Mouse (Mus musculus) brain, embryonic 14.5 days (tissue): ENCODE results near the gene Ptbp1. TPM values are rescaled to one million over a fixed set of nuclear protein-coding genes. Genes with fewer than 3 reads are reported as not detected.
A peak's percentile ranks its signal among the peaks of the same experiment; 100 is the strongest.
"Not testable (repeated sequence)": the region's sequence is repeated elsewhere in the genome, so short reads cannot be mapped to it uniquely, and the experiment has no call there.

Experiments used
- DNase-seq: peaks from one replicate; pipeline ENCODE4 v3.0.0-alpha.2; 2011; ENCODE audit warnings: low read depth
- CTCF ChIP-seq: fragments of 200-500 bp; IDR thresholded peaks from 2 replicates; pipeline ENCODE4 v1.5.1; 2012; ENCODE audit warnings: inconsistent platforms, mild to moderate bottlenecking, moderate library complexity, borderline replicate concordance; ENCODE audit not compliant: insufficient read depth, insufficient read length; ENCODE audit errors: extremely low read depth
- POLR2A ChIP-seq: fragments of 200-500 bp; IDR thresholded peaks from 2 replicates; pipeline ENCODE4 v1.6.1; 2012; ENCODE audit warnings: mild to moderate bottlenecking, inconsistent platforms, borderline replicate concordance; ENCODE audit not compliant: poor library complexity, insufficient read depth, insufficient read length, severe bottlenecking; ENCODE audit errors: extremely low read depth
- polyA plus RNA-seq: library from polyadenylated mRNA; depleted of rRNA; stranded (reverse); fragments of >200 nt; gene quantifications from 2 replicates; pipeline ENCODE4 v1.2.3, GENCODE M21; 2012

Ptbp1 gene
- polyA plus RNA-seq, 1 experiment = 194 TPM

DNA sequence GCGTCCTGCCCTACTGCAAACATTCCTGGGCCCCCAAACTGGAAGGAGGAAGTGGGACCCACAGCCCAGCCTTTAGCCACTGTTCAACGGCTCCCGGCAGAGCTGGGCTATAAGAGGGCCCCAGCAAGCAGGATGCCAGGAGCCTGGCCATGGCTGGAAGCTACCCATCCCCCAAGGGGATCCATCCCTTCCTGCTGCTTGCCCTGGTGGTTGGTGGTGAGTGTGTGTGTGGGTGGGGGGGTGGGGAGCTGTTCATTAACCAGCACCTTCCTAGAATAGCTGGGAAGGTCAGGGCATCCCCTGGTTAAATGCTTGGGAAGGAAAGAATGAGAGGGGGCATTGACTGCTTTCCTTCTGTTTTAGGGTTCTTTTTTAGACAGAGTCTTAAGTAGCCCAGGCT is 25.3 kb downstream of the Ptbp1 start:
- TF ChIP-seq CTCF (no peak), POLR2A (no peak)
- no peak for DNase-seq

DNA sequence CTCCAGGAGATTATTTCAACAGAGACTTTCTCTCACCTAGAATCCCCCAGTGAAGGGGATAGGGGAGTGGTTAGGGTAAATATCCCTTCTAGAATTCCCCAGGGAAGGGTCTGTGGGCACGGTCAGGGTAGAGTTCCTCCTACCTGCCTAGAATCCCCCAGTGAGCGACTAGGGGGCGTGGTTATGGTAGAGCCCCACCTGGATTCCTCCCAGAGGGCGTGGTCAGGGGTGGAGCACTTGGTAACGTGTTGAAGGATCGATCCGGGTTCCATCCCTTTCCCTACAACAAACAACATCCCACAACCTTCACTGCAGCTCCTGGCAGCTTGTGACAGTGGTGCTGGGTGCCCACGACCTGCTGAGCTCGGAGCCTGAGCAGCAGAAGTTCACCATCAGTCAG is 26.5 kb downstream of the Ptbp1 start:
- DNase-seq = no peak
- TF ChIP-seq CTCF (no peak), POLR2A (no peak)

DNA sequence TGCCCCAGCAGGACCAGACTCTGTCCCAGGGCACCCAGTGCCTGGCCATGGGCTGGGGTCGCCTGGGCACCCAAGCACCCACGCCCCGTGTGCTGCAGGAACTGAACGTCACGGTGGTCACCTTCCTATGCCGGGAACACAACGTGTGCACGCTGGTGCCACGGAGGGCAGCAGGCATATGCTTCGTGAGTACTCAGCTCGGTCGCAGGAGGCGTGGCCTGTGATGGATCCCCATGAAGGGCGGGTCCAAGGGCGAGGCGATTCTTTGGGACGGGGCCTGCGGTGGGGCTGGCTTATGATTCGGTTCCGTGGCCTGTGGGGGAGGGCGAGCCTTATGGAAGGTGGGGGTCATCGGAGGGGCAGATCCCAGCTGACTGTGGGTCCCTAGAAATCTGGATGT is 27.8 kb downstream of the Ptbp1 start:
- no peak for DNase-seq
- TF ChIP-seq CTCF (no peak), POLR2A (no peak)

DNA sequence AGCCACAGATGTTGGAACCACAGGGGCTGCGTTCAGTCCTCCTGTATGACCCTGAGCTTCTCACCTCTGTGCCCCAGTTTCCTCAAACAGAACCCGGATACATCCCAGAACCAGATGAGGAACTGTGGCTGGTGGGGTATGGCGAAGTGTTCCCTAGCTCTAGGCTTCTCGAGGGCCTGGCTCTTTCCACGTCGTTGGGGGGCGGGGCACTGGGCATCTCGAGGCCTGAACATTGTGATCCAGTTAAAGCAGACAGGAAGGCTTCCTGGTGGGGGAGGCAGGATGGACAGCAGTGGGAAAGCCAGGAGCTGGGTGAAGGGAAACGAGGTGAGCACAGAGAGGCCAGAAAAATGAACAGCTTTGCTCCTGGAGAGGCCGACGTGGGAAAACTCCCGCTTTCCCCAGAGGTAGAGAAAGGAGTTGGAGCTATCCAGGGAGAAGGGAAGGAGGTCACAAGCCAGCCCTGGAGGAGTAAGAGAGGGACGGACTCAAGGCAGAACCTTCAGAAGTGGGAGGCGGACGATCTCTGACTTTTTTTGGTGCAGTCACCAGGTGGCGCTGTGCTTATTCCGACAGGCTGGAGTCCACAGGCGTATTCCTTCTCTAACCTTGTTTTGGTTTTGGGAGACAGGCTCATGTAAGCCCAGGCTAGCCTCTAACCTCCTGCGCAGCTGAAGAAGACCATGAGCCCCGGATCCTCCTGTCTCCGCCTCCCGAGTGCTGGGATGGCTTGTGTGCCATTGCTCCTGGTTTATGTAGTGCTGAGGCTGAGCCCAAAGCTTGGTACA is 29.3 kb downstream of the Ptbp1 start:
- TF ChIP-seq CTCF (peak; percentile 92), POLR2A (no peak)
- peak; percentile 83 for DNase-seq

DNA sequence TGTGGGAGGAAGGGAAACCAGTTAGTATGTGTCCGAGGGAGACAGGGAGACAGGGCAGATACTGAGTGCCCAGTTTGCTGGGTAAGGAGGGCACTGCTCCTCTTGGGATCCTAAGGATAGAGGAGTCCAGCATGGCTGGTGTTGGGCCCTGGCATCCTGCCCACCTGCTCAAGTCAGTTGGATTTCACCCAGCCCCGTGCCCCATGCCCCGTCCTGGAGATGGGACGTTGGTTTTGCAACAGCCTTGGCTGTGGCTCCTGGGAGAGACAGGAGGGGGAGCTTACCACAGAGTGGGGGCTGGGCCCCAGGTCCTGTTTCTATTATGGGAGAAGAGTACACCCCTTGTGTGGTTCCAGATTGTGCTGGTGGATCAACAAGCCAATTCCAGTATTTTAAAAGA is 30.2 kb downstream of the Ptbp1 start:
- TF ChIP-seq POLR2A (no peak), CTCF (no peak)
- no peak for DNase-seq

DNA sequence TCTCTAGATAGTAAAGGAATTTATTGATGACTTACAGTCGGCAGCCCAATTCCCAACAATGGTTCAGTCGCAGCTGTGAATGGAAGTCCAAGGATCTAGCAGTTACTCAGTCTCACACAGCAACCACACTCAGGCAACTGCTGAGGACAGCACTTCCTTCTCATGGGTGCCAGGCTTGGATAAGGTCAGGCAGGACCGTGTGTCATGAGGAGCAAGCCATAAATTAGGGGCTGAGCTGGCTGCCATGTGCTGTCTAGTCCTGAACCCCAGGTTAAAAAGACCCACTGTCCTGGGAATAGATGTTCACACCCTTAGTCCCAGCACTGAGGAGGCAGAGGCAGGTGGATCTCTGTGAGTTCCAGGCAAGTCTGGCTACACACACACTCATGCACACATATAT is 30.7 kb downstream of the Ptbp1 start:
- not testable (repeated sequence) for DNase-seq

DNA sequence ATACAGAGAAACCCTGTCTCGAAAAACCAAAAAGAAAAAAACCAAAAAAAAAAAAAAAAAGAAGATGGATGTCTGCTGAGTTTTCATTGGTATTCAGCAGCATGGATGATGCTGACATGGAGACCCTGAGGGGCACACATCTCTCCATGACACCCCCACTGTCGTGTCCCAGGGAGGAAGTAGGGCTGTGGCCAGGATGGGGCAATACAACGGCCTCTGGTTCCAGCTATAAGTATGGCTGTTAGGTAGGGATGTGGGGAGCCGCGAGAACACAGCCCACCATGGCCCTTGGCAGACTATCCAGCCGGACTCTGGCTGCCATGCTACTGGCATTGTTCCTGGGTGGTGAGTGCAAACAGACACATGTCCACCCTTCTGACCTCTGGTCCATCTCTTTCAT is 31.8 kb downstream of the Ptbp1 start, which contains the start of gene Elane:
Gene Elane (plus strand): TSS at position 194 of the 400 bp plus-strand sequence.
- no peak for DNase-seq
- no peak for TF ChIP-seq POLR2A
- TF ChIP-seq CTCF = no peak

DNA sequence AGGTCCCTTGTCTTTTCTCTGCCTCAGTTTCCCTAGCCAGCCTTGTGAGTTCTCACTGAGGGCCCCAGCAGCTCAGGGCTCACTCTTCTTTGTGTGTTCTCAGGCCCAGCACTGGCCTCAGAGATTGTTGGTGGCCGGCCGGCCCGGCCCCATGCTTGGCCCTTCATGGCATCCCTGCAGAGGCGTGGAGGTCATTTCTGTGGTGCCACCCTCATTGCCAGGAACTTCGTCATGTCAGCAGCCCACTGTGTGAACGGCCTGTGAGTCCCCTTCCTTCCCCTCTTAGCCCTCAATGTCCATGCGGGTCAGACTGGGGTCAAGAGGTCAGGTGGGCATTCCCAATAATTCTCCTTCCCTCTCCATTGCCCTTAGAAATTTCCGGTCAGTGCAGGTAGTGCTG is 32.4 kb downstream of the Ptbp1 start:
- TF ChIP-seq CTCF = no peak
- no peak for DNase-seq

DNA sequence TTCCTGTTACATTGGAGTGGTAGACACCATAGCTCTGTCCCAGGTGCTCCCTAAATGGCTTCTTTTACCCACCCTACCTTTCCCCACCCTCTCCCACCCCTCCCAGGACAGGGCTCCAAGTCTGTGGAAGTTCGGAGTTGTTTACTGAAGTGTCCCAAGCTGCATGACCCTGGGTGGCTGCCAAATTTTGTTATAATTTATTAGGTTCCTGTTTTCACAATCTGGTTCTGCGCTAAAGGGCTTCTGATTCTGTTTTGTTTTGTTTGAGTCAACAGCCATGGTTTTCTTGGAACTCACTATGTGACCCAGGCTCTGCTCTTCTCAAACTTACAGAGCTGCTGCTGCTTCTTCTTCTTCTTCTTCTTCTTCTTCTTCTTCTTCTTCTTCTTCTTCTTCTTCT is 35.2 kb downstream of the Ptbp1 start:
- TF ChIP-seq POLR2A (no peak), CTCF (no peak)

DNA sequence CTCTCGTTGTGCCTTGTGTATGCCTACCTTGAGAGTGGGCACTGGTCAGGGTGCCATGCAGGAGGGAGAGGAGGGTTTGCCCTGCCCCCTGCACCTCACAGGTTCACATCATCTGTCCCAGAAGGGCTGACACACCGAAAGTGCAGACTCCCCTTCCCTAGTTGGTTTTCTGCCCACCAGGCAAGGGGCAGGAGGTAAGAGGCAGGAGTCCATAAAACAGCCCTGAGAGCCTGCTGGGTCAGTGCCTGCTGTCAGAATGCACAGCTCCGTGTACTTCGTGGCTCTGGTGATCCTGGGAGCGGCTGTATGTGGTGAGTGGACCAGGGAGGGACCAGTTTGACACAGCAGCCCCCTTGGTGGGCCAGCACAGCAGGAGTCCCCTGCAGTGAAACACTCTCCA is 36.4 kb downstream of the Ptbp1 start, which contains the start of gene Cfd:
Gene Cfd (plus strand): TSS at position 184 of the 400 bp plus-strand sequence.
- TF ChIP-seq CTCF (no peak), POLR2A (no peak)
- no peak for DNase-seq

More for the DNA sequence above, 35.2 kb downstream of the Ptbp1 start:
- DNase-seq = no peak

DNA sequence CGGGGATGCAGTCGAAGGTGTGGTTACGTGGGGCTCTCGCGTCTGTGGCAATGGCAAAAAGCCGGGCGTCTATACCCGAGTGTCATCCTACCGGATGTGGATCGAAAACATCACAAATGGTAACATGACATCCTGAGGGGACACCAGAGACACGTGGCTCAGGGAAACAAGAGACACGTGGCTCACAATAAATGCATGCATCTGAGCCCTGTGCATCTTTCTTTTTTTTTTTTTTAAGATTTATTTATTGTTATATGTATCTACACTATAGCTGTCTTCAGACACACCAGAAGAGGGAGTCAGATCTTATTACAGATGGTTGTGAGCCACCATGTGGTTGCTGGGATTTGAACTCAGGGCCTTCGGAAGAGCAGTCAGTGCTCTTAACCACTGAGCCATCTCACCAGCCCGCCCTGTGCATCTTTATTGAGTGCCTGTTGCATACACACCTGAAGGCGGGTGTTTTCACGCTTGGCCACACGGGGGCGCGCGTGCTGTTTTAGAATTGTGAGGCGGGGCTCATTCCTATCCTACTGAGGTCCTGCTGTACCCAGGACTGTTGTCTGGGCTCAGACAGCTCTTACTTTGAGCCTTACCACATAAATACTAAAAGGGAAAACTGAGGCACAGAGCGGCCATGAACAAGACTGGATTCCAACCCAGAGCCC is 38.4 kb downstream of the Ptbp1 start:
- peak; percentile 76 for DNase-seq
- peak; percentile 88 for TF ChIP-seq CTCF

DNA sequence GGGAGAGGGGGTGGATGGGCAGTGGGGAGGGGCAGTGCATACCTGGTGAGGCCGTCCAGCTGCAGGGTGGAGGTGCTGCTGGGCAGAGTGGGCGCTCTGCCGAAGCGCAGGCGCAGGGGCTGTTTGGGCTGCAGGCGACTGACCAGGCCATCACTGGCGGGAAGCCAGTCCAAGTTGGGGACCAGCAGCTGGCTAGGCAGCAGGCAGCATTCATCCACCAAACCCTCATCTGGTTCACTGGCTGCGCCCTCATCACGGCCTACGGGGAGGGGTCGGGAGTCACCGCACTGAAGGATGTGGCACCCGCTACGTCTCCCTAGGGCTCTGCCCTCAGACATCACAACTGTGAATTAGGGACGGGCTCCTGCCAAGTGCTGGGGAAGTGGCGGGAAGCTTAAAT is 42.1 kb downstream of the Ptbp1 start:
- TF ChIP-seq CTCF (no peak), POLR2A (no peak)
- no peak for DNase-seq
